Mouse (Mus musculus): ENCODE data around the gene Vmn1r12. TPM values are rescaled to one million over a fixed set of nuclear protein-coding genes. Genes with fewer than 3 reads are reported as not detected.
"Not testable (repeated sequence)": the region's sequence is repeated elsewhere in the genome, so short reads cannot be mapped to it uniquely, and the experiment has no call there.

The Vmn1r12 gene
- not detected in 2 replicates for total RNA-seq (2014; rRNA removed; ENCODE audit: low replicate concordance)
- polyA plus RNA-seq (2015; fragmentation: Nextera tagmentation; extraction: Ambion mirVana) = not detected in 2 replicates

- DNase-seq (ENCODE audit: low spot score) (no peak), ATAC-seq (ENCODE audit: insufficient read depth, low read depth) (no peak)
- no peak within 1 kb of the TSS for H3K27ac ChIP-seq (ENCODE audit: low read depth)
- 74% methylated on average over 2 of the region's 2 CpGs for WGBS
- no peak within 1 kb of the TSS for H3K9ac ChIP-seq (replicated peaks; ENCODE audit: low read depth, low read length)
- no peaks in the 10 kb centered on the region for H3K9me3 ChIP-seq (replicated peaks; ENCODE audit: control insufficient read depth, low read length)
- H3K36me3 ChIP-seq (replicated peaks; ENCODE audit: control insufficient read depth, insufficient read depth, low read length) = no peaks in the 10 kb centered on the region
- TF ChIP-seq CTCF (IDR thresholded peaks at IDR 0.05; ENCODE audit: low read depth) = no peak
- TF ChIP-seq EP300 (IDR thresholded peaks at IDR 0.05; ENCODE audit: low read depth) = no peak
- no peaks in the 10 kb centered on the region for H3K27me3 ChIP-seq (ENCODE audit: control insufficient read depth, insufficient read depth, low read length)
- no peak within 1 kb of the TSS for H3K4me3 ChIP-seq (ENCODE audit: low read depth, low read length)
- no peaks in the 10 kb centered on the region for H3K4me1 ChIP-seq (ENCODE audit: control insufficient read depth, insufficient read depth)
- H3K4me2 ChIP-seq (ENCODE audit: low read depth, low read length) = no peak within 1 kb of the TSS
Observed at GRCm38 (mm10) chr6:57156619-57157018, at the start of gene Vmn1r12. Gene Vmn1r12, plus strand, starts transcription at chr6:57156919.

GRCm38 (mm10) chr6:57109154-57109553, 47.6 kb upstream of the Vmn1r12 start, which contains the start of gene Vmn1r10:
Gene Vmn1r10, plus strand, starts transcription at chr6:57109454.
- ATAC-seq (ENCODE audit: insufficient read depth, low read depth) (no peak), DNase-seq (ENCODE audit: low spot score) (no peak)
- Histone ChIP-seq H3K9me3 (replicated peaks; ENCODE audit: control insufficient read depth, low read length) (no peaks in the 10 kb centered on the region), H3K4me3 (ENCODE audit: low read depth, low read length) (no peak within 1 kb of the TSS), H3K27ac (ENCODE audit: low read depth) (no peak within 1 kb of the TSS), H3K4me2 (ENCODE audit: low read depth, low read length) (no peak within 1 kb of the TSS), H3K36me3 (replicated peaks; ENCODE audit: control insufficient read depth, insufficient read depth, low read length) (no peaks in the 10 kb centered on the region), H3K4me1 (ENCODE audit: control insufficient read depth, insufficient read depth) (no peaks in the 10 kb centered on the region), H3K27me3 (ENCODE audit: control insufficient read depth, insufficient read depth, low read length) (no peaks in the 10 kb centered on the region), H3K9ac (replicated peaks; ENCODE audit: low read depth, low read length) (no peak within 1 kb of the TSS)
- 70% methylated on average over 3 of the region's 3 CpGs for WGBS
- no peak for TF ChIP-seq EP300 (IDR thresholded peaks at IDR 0.05; ENCODE audit: low read depth)
- TF ChIP-seq CTCF (IDR thresholded peaks at IDR 0.05; ENCODE audit: low read depth) = no peak

DNA sequence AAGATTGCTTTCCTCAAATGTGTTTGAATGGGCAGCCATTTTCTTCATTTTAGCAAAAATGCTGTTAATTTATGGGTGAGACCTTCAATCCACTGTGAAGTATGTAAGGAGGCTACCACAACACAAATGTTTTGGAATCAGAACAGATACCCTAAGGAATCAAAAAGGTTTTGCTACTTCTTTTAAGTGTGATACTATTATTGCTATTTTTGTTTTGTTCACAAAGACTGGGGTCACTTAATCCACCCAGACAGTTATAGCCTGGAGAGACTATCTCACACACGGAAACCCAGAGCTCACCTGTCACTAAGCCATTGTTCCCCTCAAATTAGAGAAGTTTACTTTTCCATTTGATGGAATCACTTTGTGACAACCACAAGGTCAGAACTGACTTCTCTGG, 23.6 kb upstream of the Vmn1r12 start, which contains the start of gene Vmn1r11:
Gene Vmn1r11 (plus strand): TSS at position 301 of the 400 bp plus-strand sequence.
- H3K4me3 ChIP-seq (ENCODE audit: low read depth, low read length) = no peak within 1 kb of the TSS
- H3K4me1 ChIP-seq (ENCODE audit: control insufficient read depth, insufficient read depth) = no peaks in the 10 kb centered on the region
- H3K4me2 ChIP-seq (ENCODE audit: low read depth, low read length) = no peak within 1 kb of the TSS
- 70% methylated on average over 1 of the region's 1 CpGs for WGBS
- no peak within 1 kb of the TSS for H3K9ac ChIP-seq (replicated peaks; ENCODE audit: low read depth, low read length)
- H3K9me3 ChIP-seq (replicated peaks; ENCODE audit: control insufficient read depth, low read length) = no peaks in the 10 kb centered on the region
- no peaks in the 10 kb centered on the region for H3K27me3 ChIP-seq (ENCODE audit: control insufficient read depth, insufficient read depth, low read length)
- H3K27ac ChIP-seq (ENCODE audit: low read depth) = no peak within 1 kb of the TSS
- no peak for TF ChIP-seq CTCF (IDR thresholded peaks at IDR 0.05; ENCODE audit: low read depth)
- no peak for TF ChIP-seq EP300 (IDR thresholded peaks at IDR 0.05; ENCODE audit: low read depth)
- no peak for ATAC-seq (ENCODE audit: insufficient read depth, low read depth)
- no peak for DNase-seq (ENCODE audit: low spot score)
- H3K36me3 ChIP-seq (replicated peaks; ENCODE audit: control insufficient read depth, insufficient read depth, low read length) = no peaks in the 10 kb centered on the region

GRCm38 (mm10) chr6:57190016-57190415, 33.3 kb downstream of the Vmn1r12 start:
- not testable (repeated sequence) for DNase-seq (ENCODE audit: low spot score); H3K4me2 ChIP-seq (ENCODE audit: low read depth, low read length); ATAC-seq (ENCODE audit: insufficient read depth, low read depth); H3K4me1 ChIP-seq (ENCODE audit: control insufficient read depth, insufficient read depth); H3K27me3 ChIP-seq (ENCODE audit: control insufficient read depth, insufficient read depth, low read length); H3K9me3 ChIP-seq (replicated peaks; ENCODE audit: control insufficient read depth, low read length); H3K27ac ChIP-seq (ENCODE audit: low read depth); H3K9ac ChIP-seq (replicated peaks; ENCODE audit: low read depth, low read length); H3K36me3 ChIP-seq (replicated peaks; ENCODE audit: control insufficient read depth, insufficient read depth, low read length); H3K4me3 ChIP-seq (ENCODE audit: low read depth, low read length)
- 53% methylated on average over 3 of the region's 3 CpGs for WGBS

DNA sequence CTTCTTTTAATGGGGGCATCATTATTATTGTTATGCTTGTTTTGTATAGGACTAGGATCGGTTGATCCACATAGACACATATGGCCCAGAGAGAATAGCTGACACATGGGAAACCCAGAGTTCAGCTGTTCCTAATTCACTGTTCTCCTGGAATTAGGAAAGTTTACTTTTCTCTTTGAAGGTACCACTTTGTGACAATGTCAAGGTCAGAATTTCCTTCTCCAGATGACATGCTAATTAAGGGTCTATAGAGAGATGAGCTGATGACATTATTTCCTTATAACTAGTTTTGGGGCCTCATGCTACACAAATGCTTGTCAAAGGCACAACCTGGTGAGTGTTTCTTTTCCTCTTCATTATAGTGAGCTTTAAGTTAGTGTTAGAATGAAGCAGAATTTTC, 46.3 kb downstream of the Vmn1r12 start, which contains the start of gene Vmn1r13:
Gene Vmn1r13 (plus strand): TSS at position 301 of the 400 bp plus-strand sequence.
- not testable (repeated sequence) for H3K27me3 ChIP-seq (ENCODE audit: control insufficient read depth, insufficient read depth, low read length); H3K9me3 ChIP-seq (replicated peaks; ENCODE audit: control insufficient read depth, low read length); H3K9ac ChIP-seq (replicated peaks; ENCODE audit: low read depth, low read length); H3K4me3 ChIP-seq (ENCODE audit: low read depth, low read length); H3K4me1 ChIP-seq (ENCODE audit: control insufficient read depth, insufficient read depth); ATAC-seq (ENCODE audit: insufficient read depth, low read depth); DNase-seq (ENCODE audit: low spot score); H3K4me2 ChIP-seq (ENCODE audit: low read depth, low read length); H3K27ac ChIP-seq (ENCODE audit: low read depth); H3K36me3 ChIP-seq (replicated peaks; ENCODE audit: control insufficient read depth, insufficient read depth, low read length)
- 88% methylated on average over 1 of the region's 1 CpGs for WGBS

Other genes with a start within 250 kb of the Vmn1r12 start
- gene Nt5c3, start 233.0 kb upstream of the Vmn1r12 start, total RNA-seq (2014; rRNA removed; ENCODE audit: low replicate concordance) = 65.3 and 74.0 TPM in 2 replicates
- 95.9 and 108 TPM in 2 replicates for gene Nt5c3, start 233.0 kb upstream of the Vmn1r12 start, polyA plus RNA-seq (2015; fragmentation: Nextera tagmentation; extraction: Ambion mirVana)
- gene Vmn1r4, start 232.9 kb upstream of the Vmn1r12 start, total RNA-seq (2014; rRNA removed; ENCODE audit: low replicate concordance) = not detected in 2 replicates
- 0.07 and 0.19 TPM in 2 replicates for gene Vmn1r4, start 232.9 kb upstream of the Vmn1r12 start, polyA plus RNA-seq (2015; fragmentation: Nextera tagmentation; extraction: Ambion mirVana)
- not detected in 2 replicates for gene Vmn1r5, start 186.6 kb upstream of the Vmn1r12 start, total RNA-seq (2014; rRNA removed; ENCODE audit: low replicate concordance)
- gene Vmn1r5, start 186.6 kb upstream of the Vmn1r12 start, polyA plus RNA-seq (2015; fragmentation: Nextera tagmentation; extraction: Ambion mirVana) = not detected in 2 replicates
- gene Vmn1r6, start 159.7 kb upstream of the Vmn1r12 start, total RNA-seq (2014; rRNA removed; ENCODE audit: low replicate concordance) = not detected in 2 replicates
- gene Vmn1r6, start 159.7 kb upstream of the Vmn1r12 start, polyA plus RNA-seq (2015; fragmentation: Nextera tagmentation; extraction: Ambion mirVana) = not detected in 2 replicates
- gene Vmn1r7, start 131.6 kb upstream of the Vmn1r12 start, total RNA-seq (2014; rRNA removed; ENCODE audit: low replicate concordance) = not detected in 2 replicates
- not detected in 2 replicates for gene Vmn1r7, start 131.6 kb upstream of the Vmn1r12 start, polyA plus RNA-seq (2015; fragmentation: Nextera tagmentation; extraction: Ambion mirVana)
- gene Vmn1r8, start 124.6 kb upstream of the Vmn1r12 start, total RNA-seq (2014; rRNA removed; ENCODE audit: low replicate concordance) = not detected in 2 replicates
- gene Vmn1r8, start 124.6 kb upstream of the Vmn1r12 start, polyA plus RNA-seq (2015; fragmentation: Nextera tagmentation; extraction: Ambion mirVana) = not detected in 2 replicates
- gene Vmn1r9, start 90.1 kb upstream of the Vmn1r12 start, total RNA-seq (2014; rRNA removed; ENCODE audit: low replicate concordance) = not detected in 2 replicates
- gene Vmn1r9, start 90.1 kb upstream of the Vmn1r12 start, polyA plus RNA-seq (2015; fragmentation: Nextera tagmentation; extraction: Ambion mirVana) = not detected in 2 replicates
- not detected in 2 replicates for gene Vmn1r10, start 47.5 kb upstream of the Vmn1r12 start, total RNA-seq (2014; rRNA removed; ENCODE audit: low replicate concordance)
- not detected in 2 replicates for gene Vmn1r10, start 47.5 kb upstream of the Vmn1r12 start, polyA plus RNA-seq (2015; fragmentation: Nextera tagmentation; extraction: Ambion mirVana)
- gene Vmn1r11, start 23.5 kb upstream of the Vmn1r12 start, total RNA-seq (2014; rRNA removed; ENCODE audit: low replicate concordance) = not detected in 2 replicates
- gene Vmn1r11, start 23.5 kb upstream of the Vmn1r12 start, polyA plus RNA-seq (2015; fragmentation: Nextera tagmentation; extraction: Ambion mirVana) = not detected in 2 replicates
- gene Vmn1r13, start 46.4 kb downstream of the Vmn1r12 start, total RNA-seq (2014; rRNA removed; ENCODE audit: low replicate concordance) = not detected in 2 replicates
- gene Vmn1r13, start 46.4 kb downstream of the Vmn1r12 start, polyA plus RNA-seq (2015; fragmentation: Nextera tagmentation; extraction: Ambion mirVana) = not detected in 2 replicates
- not detected in 2 replicates for gene Vmn1r14, start 74.8 kb downstream of the Vmn1r12 start, total RNA-seq (2014; rRNA removed; ENCODE audit: low replicate concordance)
- gene Vmn1r14, start 74.8 kb downstream of the Vmn1r12 start, polyA plus RNA-seq (2015; fragmentation: Nextera tagmentation; extraction: Ambion mirVana) = not detected in 2 replicates
- not detected in 2 replicates for gene Vmn1r15, start 101.0 kb downstream of the Vmn1r12 start, total RNA-seq (2014; rRNA removed; ENCODE audit: low replicate concordance)
- not detected in 2 replicates for gene Vmn1r15, start 101.0 kb downstream of the Vmn1r12 start, polyA plus RNA-seq (2015; fragmentation: Nextera tagmentation; extraction: Ambion mirVana)
- not detected in 2 replicates for gene Vmn1r16, start 172.6 kb downstream of the Vmn1r12 start, total RNA-seq (2014; rRNA removed; ENCODE audit: low replicate concordance)
- not detected in 2 replicates for gene Vmn1r16, start 172.6 kb downstream of the Vmn1r12 start, polyA plus RNA-seq (2015; fragmentation: Nextera tagmentation; extraction: Ambion mirVana)
- gene Vmn1r17, start 206.8 kb downstream of the Vmn1r12 start, total RNA-seq (2014; rRNA removed; ENCODE audit: low replicate concordance) = not detected in 2 replicates
- gene Vmn1r17, start 206.8 kb downstream of the Vmn1r12 start, polyA plus RNA-seq (2015; fragmentation: Nextera tagmentation; extraction: Ambion mirVana) = not detected in 2 replicates
- not detected in 2 replicates for gene Vmn1r18, start 238.9 kb downstream of the Vmn1r12 start, total RNA-seq (2014; rRNA removed; ENCODE audit: low replicate concordance)
- not detected in 2 replicates for gene Vmn1r18, start 238.9 kb downstream of the Vmn1r12 start, polyA plus RNA-seq (2015; fragmentation: Nextera tagmentation; extraction: Ambion mirVana)
- gene Vmn1r19, start 246.9 kb downstream of the Vmn1r12 start, total RNA-seq (2014; rRNA removed; ENCODE audit: low replicate concordance) = not detected in 2 replicates
- not detected in 2 replicates for gene Vmn1r19, start 246.9 kb downstream of the Vmn1r12 start, polyA plus RNA-seq (2015; fragmentation: Nextera tagmentation; extraction: Ambion mirVana)